Mouse (Mus musculus): ENCODE measurements around the gene Epdr1.
A peak's percentile ranks its signal among the peaks of the same experiment; 100 is the strongest.
"Not testable (repeated sequence)": the region's sequence is repeated elsewhere in the genome, so short reads cannot be mapped to it uniquely, and the experiment has no call there.

Epdr1 gene

GRCm38 (mm10) chr13:19603719-19604118 is 16.0 kb downstream of the Epdr1 start:
- DNase-seq = no peak

- no peak for DNase-seq
These were observed 17.2 kb downstream of the Epdr1 start for GRCm38 (mm10) chr13:19602531-19602930.

- no peak for DNase-seq
These were observed 20.5 kb downstream of the Epdr1 start for GRCm38 (mm10) chr13:19599242-19599641.

GRCm38 (mm10) chr13:19595141-19595540 is 24.6 kb downstream of the Epdr1 start:
- peak; percentile 21 to 34 for DNase-seq

GRCm38 (mm10) chr13:19590996-19591759 is 28.5 kb downstream of the Epdr1 start:
- no peak for DNase-seq

GRCm38 (mm10) chr13:19575947-19576346 is 43.8 kb downstream of the Epdr1 start:
- no peak for DNase-seq

GRCm38 (mm10) chr13:19574723-19575122 is 45.0 kb downstream of the Epdr1 start:
- not testable (repeated sequence) for DNase-seq

GRCm38 (mm10) chr13:19570166-19570565 is 49.6 kb downstream of the Epdr1 start:
- not testable (repeated sequence) for DNase-seq

GRCm38 (mm10) chr13:19562510-19562909 is 57.2 kb downstream of the Epdr1 start:
- DNase-seq = no peak

- DNase-seq = no peak
These were observed 64.3 kb downstream of the Epdr1 start for GRCm38 (mm10) chr13:19555391-19555790.

All from cerebellum, adult 18-20 months (tissue).